Mouse (Mus musculus) intestine, embryonic 14.5 days (tissue): ENCODE measurements around the gene Tmprss9. TPM values are rescaled to one million over a fixed set of nuclear protein-coding genes. Genes with fewer than 3 reads are reported as not detected.
A peak's percentile ranks its signal among the peaks of the same experiment; 100 is the strongest.

Experiments
- ATAC-seq: fragments of 200-750 bp; cut with Nextera tagmentation; replicated peaks from 2 replicates; pipeline ENCODE4 v1.8.0; 2017; ENCODE audit warnings: low read depth, moderate number of reproducible peaks, moderate TSS enrichment, moderate library complexity; ENCODE audit not compliant: low FRiP score, low TSS enrichment
- DNase-seq: peaks from one replicate; pipeline ENCODE4 v3.0.0-alpha.2; 2018; ENCODE audit warnings: low spot score
- H3K27ac ChIP-seq: fragments of 300-500 bp; sonication (generic); 2 replicates; pipeline ENCODE4 v1.5.1; 2014; ENCODE audit warnings: low read depth, mild to moderate bottlenecking, control low read depth
- H3K27me3 ChIP-seq: fragments of 300-500 bp; sonication (generic); replicated peaks from 2 replicates; pipeline ENCODE4 v1.6.1; 2014; ENCODE audit warnings: low read length, control low read depth; ENCODE audit not compliant: control insufficient read depth, insufficient read depth
- H3K36me3 ChIP-seq: fragments of 300-500 bp; sonication (generic); 2 replicates; pipeline ENCODE4 v1.6.1; 2014; ENCODE audit warnings: low read length, control low read depth; ENCODE audit not compliant: control insufficient read depth, insufficient read depth
- H3K4me1 ChIP-seq: fragments of 300-500 bp; sonication (generic); replicated peaks from 2 replicates; pipeline ENCODE4 v1.6.1; 2014; ENCODE audit warnings: low read length, control low read depth, mixed read lengths; ENCODE audit not compliant: control insufficient read depth, insufficient read depth
- H3K4me2 ChIP-seq: fragments of 300-500 bp; sonication (generic); 2 replicates; pipeline ENCODE4 v1.6.1; 2014; ENCODE audit warnings: low read length
- H3K4me3 ChIP-seq: fragments of 300-500 bp; sonication (generic); 2 replicates; pipeline ENCODE4 v1.5.1; 2014; ENCODE audit warnings: low read depth, low read length, control low read depth, mixed read lengths
- H3K9ac ChIP-seq: fragments of 300-500 bp; sonication (generic); 2 replicates; pipeline ENCODE4 v1.6.1; 2014; ENCODE audit warnings: mild to moderate bottlenecking, low read length
- H3K9me3 ChIP-seq: fragments of 300-500 bp; sonication (generic); 2 replicates; pipeline ENCODE4 v1.6.1; 2016; ENCODE audit warnings: low read length, control low read depth; ENCODE audit not compliant: control insufficient read depth
- WGBS: fragments of 180-500 bp; shearing (Covaris S2); extraction: QIAGEN DNeasy Blood & Tissue Kit; methylation state at CpG from one replicate; pipeline ENCODE4 v1.1.7; 2014; 5-methylcytosine and 5-hydroxymethylcytosine counted together
- polyA plus RNA-seq: library from polyadenylated mRNA; unstranded; fragments of >200 nt; fragmentation: Nextera tagmentation; extraction: Ambion mirVana; gene quantifications from 2 replicates; pipeline ENCODE4 v1.2.1, GENCODE M21; 2014

The Tmprss9 gene
- polyA plus RNA-seq, 1 experiment from 2014 or later = 0.04 TPM

DNA sequence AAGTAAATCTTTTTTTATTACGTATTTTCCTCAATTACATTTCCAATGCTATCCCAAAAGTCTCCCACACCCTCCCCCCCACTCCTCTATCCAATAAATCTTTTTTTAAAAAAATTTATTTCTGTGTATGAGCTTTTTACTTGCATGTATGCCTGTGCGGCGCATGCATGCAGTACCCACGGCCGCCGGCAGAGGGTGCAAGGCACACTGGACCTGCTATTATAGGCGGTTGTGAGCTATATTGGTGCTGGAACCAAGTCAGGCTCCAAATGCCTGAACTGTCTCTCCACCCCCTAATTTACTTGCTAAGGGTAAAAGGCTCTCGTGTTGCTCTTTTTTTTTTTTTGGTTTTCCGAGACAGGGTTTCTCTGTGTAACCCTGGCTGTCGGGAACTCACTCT, 9.7 kb downstream of the Tmprss9 start:
- WGBS = 27% methylated on average over 10 of the region's 10 CpGs
- H3K4me3 ChIP-seq = no peak overlapping the region
- H3K36me3 ChIP-seq = no peaks in the 10 kb centered on the region
- H3K9me3 ChIP-seq = no peaks in the 10 kb centered on the region
- H3K4me1 ChIP-seq = no peaks in the 10 kb centered on the region
- ATAC-seq = no peak
- peak; percentile 93 for DNase-seq
- H3K27ac ChIP-seq = no peak overlapping the region
- H3K9ac ChIP-seq = no peak overlapping the region
- no peaks in the 10 kb centered on the region for H3K27me3 ChIP-seq
- no peak overlapping the region for H3K4me2 ChIP-seq

DNA sequence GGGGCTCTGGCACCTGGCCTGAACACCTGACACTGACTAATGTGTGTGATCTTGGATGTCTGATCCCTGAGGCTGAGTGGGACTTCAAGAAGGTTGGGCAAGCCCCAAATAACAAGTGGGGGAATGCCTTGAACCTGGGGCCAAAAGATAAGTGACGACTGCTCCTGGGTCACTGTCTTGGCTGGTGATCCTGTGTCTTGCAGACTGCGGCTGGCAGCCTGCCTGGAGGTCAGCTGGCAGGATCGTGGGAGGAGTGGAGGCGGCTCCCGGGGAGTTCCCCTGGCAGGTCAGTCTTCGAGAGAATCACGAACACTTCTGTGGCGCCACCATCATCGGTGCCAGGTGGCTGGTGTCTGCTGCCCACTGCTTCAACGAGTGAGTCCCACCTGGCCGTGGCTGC, 15.5 kb downstream of the Tmprss9 start:
- Histone ChIP-seq H3K4me3 (no peak overlapping the region), H3K4me1 (no peaks in the 10 kb centered on the region), H3K4me2 (no peak overlapping the region), H3K27ac (no peak overlapping the region), H3K27me3 (peaks cover 19% of the 10 kb centered on the region), H3K36me3 (no peaks in the 10 kb centered on the region), H3K9me3 (no peaks in the 10 kb centered on the region), H3K9ac (no peak overlapping the region)
- DNase-seq (no peak), ATAC-seq (no peak)
- 73% methylated on average over 11 of the region's 11 CpGs for WGBS

DNA sequence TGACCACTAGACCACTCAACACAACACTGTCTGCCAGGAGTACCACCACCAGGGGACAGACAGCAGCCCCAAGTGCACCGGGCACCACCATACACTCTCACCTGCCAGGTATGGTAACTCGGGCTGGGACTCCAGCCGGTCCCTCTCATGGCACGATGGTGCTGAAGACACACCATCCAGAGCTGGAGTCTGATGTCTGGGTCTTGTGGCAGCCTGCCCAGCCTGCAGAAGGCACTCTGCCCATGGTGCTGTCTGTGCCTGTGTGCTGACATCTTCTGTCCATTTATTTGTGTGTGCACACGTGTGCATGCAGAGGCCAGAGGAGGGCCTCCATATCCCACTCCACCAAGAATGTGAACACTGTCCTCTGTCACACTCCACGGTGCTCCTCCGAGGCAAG, 23.5 kb downstream of the Tmprss9 start:
- no peak overlapping the region for H3K9ac ChIP-seq
- peaks cover 13% of the 10 kb centered on the region for H3K36me3 ChIP-seq
- no peak overlapping the region for H3K27ac ChIP-seq
- no peak overlapping the region for H3K4me3 ChIP-seq
- 83% methylated on average over 7 of the region's 7 CpGs for WGBS
- ATAC-seq (no peak), DNase-seq (no peak)
- H3K4me2 ChIP-seq = no peak overlapping the region
- peaks cover 12% of the 10 kb centered on the region for H3K4me1 ChIP-seq
- H3K9me3 ChIP-seq = no peaks in the 10 kb centered on the region
- peaks cover 5% of the 10 kb centered on the region; the same call in 1 of the 2 replicates for H3K27me3 ChIP-seq

DNA sequence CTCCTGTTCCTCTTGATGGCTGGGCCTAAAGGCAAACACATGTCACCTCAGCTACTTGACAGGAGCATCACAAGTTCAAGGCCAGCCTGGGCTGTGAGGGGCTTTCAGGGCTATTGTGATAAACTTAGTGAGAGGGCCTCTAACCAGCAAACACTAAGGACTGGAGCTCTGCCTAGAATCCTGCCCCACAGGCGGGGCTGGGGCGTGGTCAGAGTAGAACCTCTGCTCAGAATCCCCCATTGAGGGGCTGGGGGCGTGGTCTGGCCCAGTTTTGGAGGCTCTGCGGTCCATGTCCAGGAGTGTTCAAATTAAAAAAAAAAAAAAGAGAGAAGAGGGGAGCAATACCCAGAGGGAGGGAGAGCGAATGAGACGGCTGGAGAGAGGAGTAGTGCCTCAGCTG, 24.0 kb downstream of the Tmprss9 start:
- Histone ChIP-seq H3K27me3 (no peaks in the 10 kb centered on the region), H3K9ac (no peak overlapping the region), H3K9me3 (no peaks in the 10 kb centered on the region), H3K4me1 (peaks cover 12% of the 10 kb centered on the region), H3K4me2 (no peak overlapping the region), H3K4me3 (no peak overlapping the region), H3K27ac (no peak overlapping the region), H3K36me3 (peaks cover 13% of the 10 kb centered on the region)
- DNase-seq (no peak), ATAC-seq (no peak)
- WGBS = 84% methylated on average over 6 of the region's 6 CpGs

DNA sequence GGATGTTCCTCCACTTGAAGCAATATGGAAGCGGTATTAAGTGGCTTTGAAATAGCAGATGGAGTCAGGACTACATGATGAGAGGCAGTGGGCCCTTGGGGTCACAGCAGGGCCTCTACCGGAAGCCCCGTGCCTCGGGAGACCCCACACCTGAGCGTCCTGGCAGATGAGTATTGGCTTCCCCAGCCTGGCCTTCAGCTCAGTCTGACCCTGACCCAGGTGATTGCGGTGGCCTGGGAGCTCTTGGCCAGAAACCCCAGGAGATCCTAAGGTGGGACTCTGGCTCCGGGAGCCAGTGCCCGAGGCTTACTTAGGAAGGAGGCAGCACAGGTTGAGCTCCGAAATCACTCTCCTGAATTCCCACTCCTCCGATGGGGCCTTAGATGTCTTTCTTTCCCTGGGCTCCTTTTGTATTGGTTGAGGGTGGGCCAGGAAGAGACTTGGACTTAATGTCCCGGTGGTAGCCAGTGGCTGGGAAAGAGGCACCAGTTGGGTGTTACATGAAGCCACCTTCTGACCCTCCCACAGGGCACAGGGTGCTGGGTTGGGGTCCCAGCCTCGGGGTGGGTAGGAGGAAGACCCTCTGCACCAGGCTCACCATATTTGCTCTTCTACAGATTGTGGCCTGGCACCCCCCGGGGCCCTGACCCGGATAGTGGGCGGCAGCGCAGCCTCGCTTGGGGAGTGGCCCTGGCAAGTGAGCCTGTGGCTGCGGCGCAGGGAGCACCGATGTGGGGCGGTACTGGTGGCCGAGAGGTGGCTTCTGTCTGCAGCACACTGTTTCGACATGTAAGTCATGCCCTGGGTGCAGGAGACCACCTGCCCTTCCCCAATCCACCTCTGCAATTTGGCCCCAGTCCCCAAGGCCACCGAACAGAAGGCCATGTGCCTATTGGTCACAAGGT, 25.2 kb downstream of the Tmprss9 start:
- WGBS = 65% methylated on average over 24 of the region's 24 CpGs
- Histone ChIP-seq H3K36me3 (peaks cover 14% of the 10 kb centered on the region), H3K4me2 (no peak overlapping the region), H3K27me3 (no peaks in the 10 kb centered on the region), H3K4me3 (no peak overlapping the region), H3K4me1 (peaks cover 12% of the 10 kb centered on the region), H3K9me3 (no peaks in the 10 kb centered on the region), H3K27ac (no peak overlapping the region), H3K9ac (no peak overlapping the region)
- ATAC-seq = no peak
- no peak for DNase-seq

DNA sequence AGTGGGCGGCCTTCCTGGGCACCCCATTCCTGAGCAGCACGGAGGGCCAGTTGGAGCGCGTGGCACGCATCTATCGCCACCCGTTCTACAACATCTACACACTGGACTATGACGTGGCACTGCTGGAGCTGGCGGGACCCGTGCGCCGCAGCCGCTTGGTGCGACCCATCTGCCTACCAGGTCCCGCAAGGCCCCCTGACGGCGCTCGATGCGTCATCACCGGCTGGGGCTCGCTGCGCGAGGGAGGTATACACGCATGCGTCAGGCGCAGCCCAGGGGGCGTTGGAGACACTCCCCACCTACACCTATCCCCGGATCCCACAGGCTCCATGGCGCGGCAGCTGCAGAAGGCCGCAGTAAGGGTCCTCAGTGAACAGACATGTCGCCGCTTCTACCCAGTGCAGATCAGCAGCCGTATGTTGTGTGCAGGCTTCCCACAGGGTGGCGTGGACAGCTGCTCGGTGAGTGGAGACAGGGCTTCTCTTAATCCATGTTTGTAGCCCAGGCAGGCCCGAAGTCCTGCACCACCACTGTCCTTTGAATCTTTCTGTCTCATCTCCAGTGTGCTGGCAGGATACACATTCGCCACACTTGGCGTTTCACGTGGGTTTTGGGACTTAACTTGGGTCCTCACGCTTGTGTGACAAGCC, 26.3 kb downstream of the Tmprss9 start:
- Histone ChIP-seq H3K4me1 (peaks cover 12% of the 10 kb centered on the region), H3K36me3 (peaks cover 24% of the 10 kb centered on the region), H3K9ac (no peak overlapping the region), H3K4me2 (peak overlapping the region; percentile 23; the same call in 1 of the 2 replicates), H3K4me3 (no peak overlapping the region), H3K27me3 (no peaks in the 10 kb centered on the region), H3K27ac (no peak overlapping the region), H3K9me3 (no peaks in the 10 kb centered on the region)
- 31% methylated on average over 41 of the region's 41 CpGs for WGBS
- no peak for ATAC-seq
- no peak for DNase-seq

DNA sequence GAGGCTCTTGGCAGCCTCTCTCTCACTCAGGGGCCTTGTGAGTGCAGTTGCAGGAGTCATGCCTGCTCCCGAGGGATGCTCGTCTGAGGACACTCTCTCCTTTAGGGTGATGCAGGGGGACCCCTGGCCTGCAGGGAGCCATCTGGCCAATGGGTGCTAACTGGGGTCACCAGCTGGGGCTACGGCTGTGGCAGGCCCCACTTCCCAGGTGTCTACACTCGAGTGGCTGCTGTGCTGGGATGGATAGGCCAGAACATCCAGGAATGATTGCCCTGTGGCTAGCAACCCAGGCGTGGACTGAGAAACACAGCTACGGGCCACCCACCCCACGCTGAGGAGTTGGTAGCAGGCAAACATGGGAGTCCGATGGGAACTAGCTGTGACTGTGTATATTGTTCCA, 27.4 kb downstream of the Tmprss9 start:
- Histone ChIP-seq H3K4me1 (peaks cover 12% of the 10 kb centered on the region), H3K9ac (no peak overlapping the region), H3K27ac (no peak overlapping the region), H3K27me3 (no peaks in the 10 kb centered on the region), H3K36me3 (peaks cover 35% of the 10 kb centered on the region), H3K4me3 (no peak overlapping the region), H3K4me2 (peak overlapping the region; percentile 94; the same call in 1 of the 2 replicates), H3K9me3 (no peaks in the 10 kb centered on the region)
- no peak for DNase-seq
- ATAC-seq = no peak
- WGBS = 84% methylated on average over 8 of the region's 8 CpGs

DNA sequence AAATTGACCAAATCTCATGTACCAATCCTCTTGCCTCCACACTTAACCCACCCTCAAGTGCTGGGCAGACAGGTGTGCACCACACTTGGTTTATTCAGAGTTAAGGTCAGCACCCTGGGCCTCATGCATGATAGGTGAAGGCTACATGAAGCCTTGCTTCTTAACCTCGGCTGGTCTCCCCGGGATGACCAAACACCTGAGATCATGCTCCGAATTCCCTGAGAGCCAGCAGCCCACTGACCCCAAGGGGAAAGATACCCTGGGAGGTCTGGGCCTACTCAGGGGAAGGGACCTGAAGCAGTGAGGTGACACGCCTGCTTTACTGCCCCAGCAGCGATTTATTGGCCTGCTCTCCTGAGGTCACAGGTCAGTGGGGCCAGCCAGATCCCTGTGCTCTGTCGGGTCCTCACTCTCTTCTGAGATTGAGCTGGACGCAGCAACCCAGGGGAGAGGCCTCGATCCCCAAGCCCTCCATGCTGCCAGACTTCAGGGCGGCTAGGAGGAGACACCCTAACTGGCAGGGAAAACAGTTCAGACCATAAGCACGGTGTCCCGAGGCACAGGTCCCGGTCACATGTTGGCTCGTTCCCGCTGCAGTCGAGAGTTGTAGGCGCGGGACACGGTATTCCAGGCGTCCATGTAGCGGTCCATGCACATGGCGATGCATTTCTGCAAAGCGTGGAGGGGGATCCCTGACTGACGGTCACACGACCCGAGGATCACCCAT, 28.1 kb downstream of the Tmprss9 start:
- Histone ChIP-seq H3K9ac (peak overlapping the region; percentile 72), H3K4me1 (peaks cover 12% of the 10 kb centered on the region), H3K4me2 (peak overlapping the region; percentile 94), H3K27me3 (no peaks in the 10 kb centered on the region), H3K27ac (no peak overlapping the region), H3K9me3 (no peaks in the 10 kb centered on the region), H3K36me3 (peaks cover 42% of the 10 kb centered on the region), H3K4me3 (peak overlapping the region; percentile 86)
- WGBS = 10% methylated on average over 25 of the region's 25 CpGs
- no peak for DNase-seq
- no peak for ATAC-seq
